Mouse (Mus musculus) forebrain, embryonic 10.5 days (tissue): Measurements from ENCODE around the gene Smim1. TPM values are rescaled to one million over a fixed set of nuclear protein-coding genes. Genes with fewer than 3 reads are reported as not detected.

Source experiments
- DNase-seq: peaks from one replicate; pipeline ENCODE4 v3.0.0-alpha.2; 2017; ENCODE audit warnings: low spot score; ENCODE audit errors: extremely low spot score
- H3K27ac ChIP-seq: fragments of 300-500 bp; sonication (generic); 2 replicates; pipeline ENCODE4 v1.5.1; 2016; ENCODE audit warnings: mild to moderate bottlenecking
- H3K27me3 ChIP-seq: fragments of 300-500 bp; sonication (generic); 2 replicates; pipeline ENCODE4 v1.6.1; 2016; ENCODE audit warnings: mild to moderate bottlenecking; ENCODE audit not compliant: poor library complexity, severe bottlenecking
- H3K36me3 ChIP-seq: fragments of 300-500 bp; sonication (generic); replicated peaks from 2 replicates; pipeline ENCODE4 v1.6.1; 2016; ENCODE audit warnings: mild to moderate bottlenecking, moderate library complexity
- H3K4me1 ChIP-seq: fragments of 300-500 bp; sonication (generic); 2 replicates; pipeline ENCODE4 v1.6.1; 2016
- H3K4me3 ChIP-seq: fragments of 300-500 bp; sonication (generic); 2 replicates; pipeline ENCODE4 v1.5.1; 2016; ENCODE audit warnings: mild to moderate bottlenecking, moderate library complexity
- H3K9me3 ChIP-seq: fragments of 300-500 bp; sonication (generic); 2 replicates; pipeline ENCODE4 v1.6.1; 2016; ENCODE audit warnings: mild to moderate bottlenecking, moderate library complexity
- WGBS: fragments of 180-500 bp; shearing (Covaris S2); methylation state at CpG from one replicate; pipeline ENCODE4 v1.1.7; 2016; 5-methylcytosine and 5-hydroxymethylcytosine counted together
- polyA plus RNA-seq: library from polyadenylated mRNA; unstranded; fragments of >200 nt; fragmentation: Nextera tagmentation; extraction: Ambion mirVana; gene quantifications from 2 replicates; pipeline ENCODE4 v1.2.1, GENCODE M21; 2016

The Smim1 gene
- polyA plus RNA-seq, 1 experiment from 2014 or later, result 27.4 TPM

DNA sequence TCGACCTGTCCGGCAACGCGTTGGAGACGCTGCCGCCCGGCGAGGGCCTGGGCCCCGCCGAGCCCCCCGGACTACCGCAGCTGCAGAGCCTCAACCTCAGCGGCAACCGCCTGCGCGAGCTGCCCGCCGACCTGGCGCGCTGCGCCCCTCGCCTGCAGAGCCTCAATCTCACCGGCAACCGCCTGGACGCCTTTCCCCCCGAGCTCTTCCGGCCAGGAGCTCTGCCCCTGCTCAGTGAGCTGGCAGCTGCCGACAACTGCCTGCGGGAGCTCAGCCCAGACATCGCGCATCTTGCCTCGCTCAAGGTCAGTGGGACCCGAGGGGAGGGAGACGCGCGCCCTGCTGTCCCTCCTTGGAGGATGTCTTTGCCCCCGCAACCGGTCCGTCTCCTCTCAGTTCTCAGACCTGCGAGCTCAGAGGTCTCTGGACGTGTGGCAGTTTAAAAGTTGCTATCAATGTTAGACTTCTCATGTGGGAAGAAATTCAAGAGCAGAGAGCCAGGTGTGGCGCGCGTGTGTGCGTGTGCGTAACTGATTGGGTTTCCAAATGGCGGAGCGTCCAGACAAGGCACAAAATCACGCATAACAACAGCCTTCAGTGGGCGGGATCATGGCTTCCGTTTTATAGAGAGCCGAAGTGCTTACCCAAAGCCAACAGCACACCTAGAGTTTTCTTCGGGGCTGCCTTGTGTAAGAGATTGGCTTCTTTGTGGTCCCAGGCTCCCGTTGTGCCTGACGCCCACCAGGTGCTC, 13.7 kb downstream of the Smim1 start:
- H3K9me3 ChIP-seq, result no peaks in the 10 kb centered on the region
- peak overlapping the region; percentile 92 for H3K27ac ChIP-seq
- peak overlapping the region; percentile 100 for H3K4me3 ChIP-seq
- peak; percentile 21 for DNase-seq
- H3K36me3 ChIP-seq, result peaks cover 42% of the 10 kb centered on the region
- no peaks in the 10 kb centered on the region for H3K27me3 ChIP-seq
- WGBS, result 4% methylated on average over 55 of the region's 55 CpGs
- H3K4me1 ChIP-seq, result peaks cover 29% of the 10 kb centered on the region

GRCm38 (mm10) chr4:154011646-154012089, 14.4 kb downstream of the Smim1 start, which contains the start of gene Lrrc47:
TSS of gene Lrrc47 (plus strand) at chr4:154011731.
- no peaks in the 10 kb centered on the region for H3K9me3 ChIP-seq
- no peaks in the 10 kb centered on the region for H3K27me3 ChIP-seq
- H3K4me1 ChIP-seq, result peaks cover 29% of the 10 kb centered on the region
- WGBS, result under 1% methylated on average over 59 of the region's 59 CpGs
- H3K4me3 ChIP-seq, result peak within 1 kb of the TSS; percentile 100
- peaks cover 42% of the 10 kb centered on the region for H3K36me3 ChIP-seq
- peak within 1 kb of the TSS; percentile 92 for H3K27ac ChIP-seq
- peak; percentile 87 for DNase-seq

- Histone ChIP-seq H3K27ac (peak overlapping the region; percentile 92), H3K9me3 (no peaks in the 10 kb centered on the region), H3K4me3 (peak overlapping the region; percentile 100), H3K36me3 (peaks cover 42% of the 10 kb centered on the region), H3K4me1 (peaks cover 29% of the 10 kb centered on the region), H3K27me3 (no peaks in the 10 kb centered on the region)
- 26% methylated on average over 13 of the region's 13 CpGs for WGBS
- DNase-seq, result no peak
These were observed 15.0 kb downstream of the Smim1 start for GRCm38 (mm10) chr4:154010907-154011645.

- H3K9me3 ChIP-seq, result no peaks in the 10 kb centered on the region
- 87% methylated on average over 4 of the region's 4 CpGs for WGBS
- peaks cover 14% of the 10 kb centered on the region for H3K4me1 ChIP-seq
- H3K4me3 ChIP-seq, result no peak overlapping the region
- no peak for DNase-seq
- no peak overlapping the region for H3K27ac ChIP-seq
- no peaks in the 10 kb centered on the region for H3K27me3 ChIP-seq
- H3K36me3 ChIP-seq, result peaks cover 45% of the 10 kb centered on the region
These were observed 18.3 kb downstream of the Smim1 start for GRCm38 (mm10) chr4:154007759-154008158.

GRCm38 (mm10) chr4:154006264-154006663, 19.8 kb downstream of the Smim1 start:
- H3K9me3 ChIP-seq, result no peaks in the 10 kb centered on the region
- no peak overlapping the region for H3K27ac ChIP-seq
- no peak for DNase-seq
- WGBS, result 92% methylated on average over 6 of the region's 6 CpGs
- no peak overlapping the region for H3K4me3 ChIP-seq
- no peaks in the 10 kb centered on the region for H3K27me3 ChIP-seq
- H3K4me1 ChIP-seq, result peaks cover 6% of the 10 kb centered on the region
- H3K36me3 ChIP-seq, result peaks cover 56% of the 10 kb centered on the region

- no peak overlapping the region for H3K27ac ChIP-seq
- no peaks in the 10 kb centered on the region for H3K27me3 ChIP-seq
- H3K4me3 ChIP-seq, result no peak overlapping the region
- no peak for DNase-seq
- no peaks in the 10 kb centered on the region for H3K4me1 ChIP-seq
- no peaks in the 10 kb centered on the region for H3K9me3 ChIP-seq
- WGBS, result 91% methylated on average over 5 of the region's 5 CpGs
- H3K36me3 ChIP-seq, result peaks cover 56% of the 10 kb centered on the region
These were observed 20.5 kb downstream of the Smim1 start for GRCm38 (mm10) chr4:154005488-154005887.

DNA sequence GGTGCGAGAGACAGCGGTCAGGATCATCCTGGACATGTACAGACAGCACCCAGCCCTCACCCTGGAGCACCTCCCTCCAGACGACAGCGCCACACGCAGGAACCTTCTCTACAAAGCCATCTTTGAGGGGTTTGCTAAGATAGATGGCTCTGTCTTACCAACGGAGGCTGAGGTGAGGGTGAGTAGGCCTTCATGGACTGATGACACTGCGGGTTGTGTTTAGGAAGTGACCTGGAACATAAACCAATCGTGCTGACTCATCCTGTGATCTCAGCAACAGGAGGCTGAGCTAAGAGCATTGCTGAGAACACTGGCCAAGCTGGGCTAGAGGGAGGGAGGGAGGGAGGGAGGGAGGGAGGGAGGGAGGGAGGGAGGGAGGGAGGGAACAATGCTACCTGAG, 32.5 kb downstream of the Smim1 start:
- Histone ChIP-seq H3K36me3 (peaks cover 99% of the 10 kb centered on the region), H3K9me3 (no peaks in the 10 kb centered on the region), H3K27ac (no peak overlapping the region), H3K4me1 (no peaks in the 10 kb centered on the region), H3K27me3 (no peaks in the 10 kb centered on the region), H3K4me3 (no peak overlapping the region)
- 93% methylated on average over 8 of the region's 8 CpGs for WGBS
- DNase-seq, result no peak

DNA sequence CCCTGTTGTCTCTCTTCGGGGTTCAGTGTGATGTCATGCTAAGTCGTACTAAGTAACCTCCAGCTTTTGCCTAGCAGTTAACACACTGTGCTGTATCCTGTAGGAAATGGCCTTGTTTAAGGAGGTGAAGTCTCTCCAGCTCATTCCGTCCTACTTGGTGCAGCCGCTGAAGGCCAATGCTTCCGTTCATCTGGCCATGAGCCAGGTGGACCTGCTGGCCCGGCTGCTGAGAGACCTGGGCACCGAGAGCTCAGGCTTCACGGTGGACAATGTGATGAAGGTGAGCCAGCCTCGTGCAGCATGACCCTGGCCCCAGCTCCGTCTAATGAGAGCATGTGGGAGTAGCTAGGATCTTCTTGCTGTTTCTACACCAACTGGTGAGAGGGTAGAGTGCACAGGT, 33.3 kb downstream of the Smim1 start:
- H3K9me3 ChIP-seq, result no peaks in the 10 kb centered on the region
- H3K4me3 ChIP-seq, result no peak overlapping the region
- no peak overlapping the region for H3K27ac ChIP-seq
- H3K36me3 ChIP-seq, result peaks cover 99% of the 10 kb centered on the region
- no peaks in the 10 kb centered on the region for H3K27me3 ChIP-seq
- H3K4me1 ChIP-seq, result no peaks in the 10 kb centered on the region
- DNase-seq, result no peak
- WGBS, result 94% methylated on average over 10 of the region's 10 CpGs

DNA sequence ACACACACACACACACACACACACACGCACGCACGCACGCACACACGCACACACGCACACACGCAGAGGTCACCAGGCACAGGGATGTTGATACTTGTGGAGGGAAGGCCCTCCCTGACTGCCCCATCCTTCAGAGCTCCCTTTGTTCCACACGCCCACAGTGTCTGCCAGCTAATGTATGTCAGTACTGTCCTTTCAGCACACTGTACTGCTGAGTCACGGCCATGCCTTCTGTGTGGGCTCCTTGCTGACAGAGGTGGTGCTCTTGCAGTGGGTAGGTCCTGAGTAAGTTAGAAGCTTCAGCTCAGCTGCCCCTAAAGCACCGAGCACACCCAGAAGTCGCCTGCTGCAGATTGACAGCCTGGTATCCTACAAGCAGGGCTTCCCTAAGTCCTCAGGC, 45.6 kb downstream of the Smim1 start:
- peaks cover 15% of the 10 kb centered on the region for H3K4me1 ChIP-seq
- WGBS, result 91% methylated on average over 11 of the region's 11 CpGs
- H3K4me3 ChIP-seq, result no peak overlapping the region
- H3K27ac ChIP-seq, result no peak overlapping the region
- H3K36me3 ChIP-seq, result peaks cover 67% of the 10 kb centered on the region
- no peaks in the 10 kb centered on the region for H3K27me3 ChIP-seq
- no peak for DNase-seq
- H3K9me3 ChIP-seq, result no peaks in the 10 kb centered on the region

DNA sequence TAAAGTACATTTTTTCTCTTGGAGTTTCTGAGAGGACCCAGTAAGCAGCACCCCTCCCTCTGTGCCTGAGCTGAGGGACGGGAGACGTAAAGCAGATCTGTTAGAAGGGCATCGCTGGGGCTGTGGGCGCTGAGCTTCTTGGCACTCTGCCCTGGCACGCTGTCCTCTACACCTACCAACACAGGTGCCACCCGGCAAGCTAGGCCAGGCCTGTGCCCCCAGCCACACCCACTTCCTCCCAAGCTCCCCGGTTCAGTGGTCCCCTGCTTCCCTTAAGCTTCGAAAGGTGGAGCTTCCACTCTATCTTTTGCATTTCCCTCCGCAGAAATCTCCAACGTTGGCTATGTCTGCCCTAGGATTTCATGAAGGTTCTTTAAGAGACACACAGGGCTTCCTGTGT, 46.8 kb downstream of the Smim1 start:
- Histone ChIP-seq H3K4me3 (no peak overlapping the region), H3K27me3 (no peaks in the 10 kb centered on the region), H3K9me3 (no peaks in the 10 kb centered on the region), H3K36me3 (peaks cover 54% of the 10 kb centered on the region), H3K27ac (no peak overlapping the region), H3K4me1 (peaks cover 19% of the 10 kb centered on the region)
- WGBS, result 93% methylated on average over 10 of the region's 10 CpGs
- DNase-seq, result no peak

GRCm38 (mm10) chr4:153975768-153976167, 50.3 kb downstream of the Smim1 start:
- 43% methylated on average over 6 of the region's 6 CpGs for WGBS
- no peak for DNase-seq
- H3K9me3 ChIP-seq, result no peaks in the 10 kb centered on the region
- H3K27me3 ChIP-seq, result no peaks in the 10 kb centered on the region
- peak overlapping the region; percentile 95 for H3K4me3 ChIP-seq
- peaks cover 32% of the 10 kb centered on the region for H3K36me3 ChIP-seq
- H3K27ac ChIP-seq, result peak overlapping the region; percentile 90; the same call in 1 of the 2 replicates
- peaks cover 29% of the 10 kb centered on the region for H3K4me1 ChIP-seq

DNA sequence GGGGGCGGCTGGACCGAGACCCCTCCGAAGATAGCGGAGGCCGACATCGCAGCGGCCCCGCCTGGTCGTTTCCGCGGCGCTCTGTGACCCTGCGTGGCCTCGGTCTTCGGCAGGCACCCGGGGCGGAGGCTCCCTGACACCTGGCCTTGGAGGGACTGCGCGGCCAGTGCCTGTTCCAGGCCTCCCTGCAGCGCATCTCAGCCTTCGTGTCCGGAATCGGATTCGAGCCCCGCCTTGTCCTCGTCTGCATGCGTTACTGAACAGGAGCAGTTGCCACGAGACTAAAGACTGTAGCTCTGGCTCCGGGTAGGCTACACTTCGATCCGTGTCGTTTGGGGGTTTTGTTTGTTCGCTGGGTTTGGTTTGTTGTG, 50.8 kb downstream of the Smim1 start:
- Histone ChIP-seq H3K27ac (peak overlapping the region; percentile 90), H3K4me1 (peaks cover 29% of the 10 kb centered on the region), H3K36me3 (peaks cover 32% of the 10 kb centered on the region), H3K27me3 (no peaks in the 10 kb centered on the region), H3K9me3 (no peaks in the 10 kb centered on the region), H3K4me3 (peak overlapping the region; percentile 95)
- WGBS, result under 1% methylated on average over 33 of the region's 33 CpGs
- DNase-seq, result no peak
